Mouse (Mus musculus) right cerebral cortex, postnatal 14 days (tissue): Measurements from ENCODE around the gene Fam155a.
A peak's percentile ranks its signal among the peaks of the same experiment; 100 is the strongest.

ENCODE experiments used
- DNase-seq: peaks from one replicate; pipeline ENCODE4 v3.0.0; 2022

Gene Fam155a

GRCm38 (mm10) chr8:9159322-9159721 is 611.6 kb downstream of the Fam155a start:
- DNase-seq = no peak

GRCm38 (mm10) chr8:9158652-9159051 is 612.3 kb downstream of the Fam155a start:
- peak; percentile 11 for DNase-seq

- no peak for DNase-seq
Measured at GRCm38 (mm10) chr8:9157141-9157781, 613.7 kb downstream of the Fam155a start.
